Mouse (Mus musculus) midbrain, embryonic 13.5 days (tissue): ENCODE results near the gene Oser1. TPM values are rescaled to one million over a fixed set of nuclear protein-coding genes. Genes with fewer than 3 reads are reported as not detected.
"Not testable (repeated sequence)": the region's sequence is repeated elsewhere in the genome, so short reads cannot be mapped to it uniquely, and the experiment has no call there.

ENCODE experiments used
- ATAC-seq: fragments of 200-750 bp; cut with Nextera tagmentation; 2 replicates; pipeline ENCODE4 v1.8.0; 2017; ENCODE audit warnings: mild to moderate bottlenecking, moderate TSS enrichment, moderate library complexity
- H3K27ac ChIP-seq: fragments of 300-500 bp; sonication (generic); 2 replicates; pipeline ENCODE4 v1.5.1; 2015; ENCODE audit warnings: inconsistent platforms, mild to moderate bottlenecking, moderate library complexity
- H3K27me3 ChIP-seq: fragments of 300-500 bp; sonication (generic); 2 replicates; pipeline ENCODE4 v1.6.1; 2015; ENCODE audit warnings: mild to moderate bottlenecking, inconsistent platforms
- H3K36me3 ChIP-seq: fragments of 300-500 bp; sonication (generic); 2 replicates; pipeline ENCODE4 v1.6.1; 2015; ENCODE audit warnings: mild to moderate bottlenecking, inconsistent platforms
- H3K4me1 ChIP-seq: fragments of 300-500 bp; sonication (generic); replicated peaks from 2 replicates; pipeline ENCODE4 v1.6.1; 2015; ENCODE audit warnings: inconsistent platforms
- H3K4me2 ChIP-seq: fragments of 300-500 bp; sonication (generic); replicated peaks from 2 replicates; pipeline ENCODE4 v1.6.1; 2015; ENCODE audit warnings: moderate library complexity, mild to moderate bottlenecking, inconsistent platforms
- H3K4me3 ChIP-seq: fragments of 300-500 bp; sonication (generic); replicated peaks from 2 replicates; pipeline ENCODE4 v1.5.1; 2015; ENCODE audit warnings: mild to moderate bottlenecking, inconsistent platforms
- H3K9ac ChIP-seq: fragments of 300-500 bp; sonication (generic); replicated peaks from 2 replicates; pipeline ENCODE4 v1.6.1; 2015; ENCODE audit warnings: mild to moderate bottlenecking, inconsistent platforms
- H3K9me3 ChIP-seq: fragments of 300-500 bp; sonication (generic); 2 replicates; pipeline ENCODE4 v1.6.1; 2016; ENCODE audit warnings: mild to moderate bottlenecking, inconsistent platforms
- WGBS: fragments of 180-500 bp; shearing (Covaris S2); methylation state at CpG from one replicate; pipeline ENCODE4 v1.1.7; 2015; 5-methylcytosine and 5-hydroxymethylcytosine counted together
- polyA plus RNA-seq: library from polyadenylated mRNA; unstranded; fragments of >200 nt; fragmentation: Nextera tagmentation; extraction: Ambion mirVana; gene quantifications from 2 replicates; pipeline ENCODE4 v1.2.1, GENCODE M21; 2015

The Oser1 gene
- polyA plus RNA-seq, 1 experiment from 2014 or later: 79.4 TPM

GRCm38 (mm10) chr2:163462386-163462785, 37.9 kb upstream of the Oser1 start:
- Histone ChIP-seq H3K27me3 (peaks cover 5% of the 10 kb centered on the region; the same call in 1 of the 2 replicates), H3K4me2 (no peak overlapping the region), H3K4me3 (no peak overlapping the region), H3K36me3 (peaks cover 17% of the 10 kb centered on the region), H3K27ac (no peak overlapping the region), H3K9ac (no peak overlapping the region), H3K9me3 (no peaks in the 10 kb centered on the region), H3K4me1 (no peaks in the 10 kb centered on the region)
- WGBS: 77% methylated on average over 5 of the region's 5 CpGs
- no peak for ATAC-seq

DNA sequence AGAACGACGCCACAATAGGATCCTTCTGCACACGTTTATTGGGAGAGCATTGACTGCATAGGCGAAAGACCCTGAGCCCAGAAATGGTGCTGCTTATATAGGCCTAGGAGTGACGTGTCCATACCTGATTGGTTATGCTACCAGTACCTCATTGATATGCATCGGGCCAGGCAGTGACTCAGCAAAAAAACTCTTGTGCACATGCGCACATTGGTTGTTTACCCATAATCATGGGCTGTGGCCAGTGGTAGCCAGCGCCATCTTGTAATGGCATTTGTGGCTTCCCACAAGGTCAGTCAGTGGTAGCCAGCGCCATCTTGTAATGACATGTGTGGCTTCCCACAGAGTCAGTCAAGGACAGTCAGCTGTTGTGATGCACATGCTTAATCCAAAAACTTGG, 36.8 kb upstream of the Oser1 start:
- H3K9me3 ChIP-seq, H3K4me3 ChIP-seq, H3K36me3 ChIP-seq, H3K4me1 ChIP-seq, ATAC-seq, H3K27ac ChIP-seq, H3K27me3 ChIP-seq, H3K4me2 ChIP-seq, H3K9ac ChIP-seq: not testable (repeated sequence)
- 94% methylated on average over 9 of the region's 9 CpGs for WGBS

GRCm38 (mm10) chr2:163460622-163461021, 36.1 kb upstream of the Oser1 start:
- Histone ChIP-seq H3K4me2 (no peak overlapping the region), H3K27me3 (peaks cover 5% of the 10 kb centered on the region; the same call in 1 of the 2 replicates), H3K4me3 (no peak overlapping the region), H3K27ac (no peak overlapping the region), H3K4me1 (no peaks in the 10 kb centered on the region), H3K9ac (no peak overlapping the region), H3K9me3 (no peaks in the 10 kb centered on the region), H3K36me3 (peaks cover 5% of the 10 kb centered on the region; the same call in 1 of the 2 replicates)
- WGBS: 90% methylated on average over 8 of the region's 8 CpGs
- ATAC-seq: no peak

DNA sequence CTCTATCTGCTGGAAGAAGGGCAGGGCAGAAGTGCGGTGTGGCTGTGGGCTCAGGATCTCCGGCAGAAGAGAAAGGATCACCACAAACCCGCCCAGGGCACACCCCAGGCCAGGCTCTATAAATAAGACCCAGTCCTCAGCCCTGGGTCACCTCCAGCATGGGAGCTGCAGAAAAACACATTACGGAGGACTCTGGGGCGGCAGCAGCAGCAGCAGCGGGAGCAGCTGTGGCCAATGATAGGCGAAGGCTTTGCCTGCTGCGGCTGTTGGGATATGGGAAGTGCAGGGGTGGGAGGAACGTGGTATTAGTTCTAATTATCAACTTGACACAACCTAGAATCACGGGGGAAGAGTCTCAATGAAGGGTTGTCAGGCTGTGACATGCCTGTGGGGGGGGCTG, 34.9 kb upstream of the Oser1 start:
- Histone ChIP-seq H3K27me3 (peaks cover 5% of the 10 kb centered on the region; the same call in 1 of the 2 replicates), H3K4me1 (no peaks in the 10 kb centered on the region), H3K9ac (no peak overlapping the region; the same call in 1 of the 2 replicates), H3K9me3 (no peaks in the 10 kb centered on the region), H3K4me3 (0 out of 2 replicates have a peak overlapping the region, but pooled peaks have one; percentile 15), H3K36me3 (peaks cover 13% of the 10 kb centered on the region), H3K27ac (no peak overlapping the region), H3K4me2 (peak overlapping the region; percentile 28)
- 46% methylated on average over 10 of the region's 10 CpGs for WGBS
- ATAC-seq: peak; percentile 57; the same call in 1 of the 2 replicates

GRCm38 (mm10) chr2:163458539-163459265, 34.2 kb upstream of the Oser1 start:
- WGBS: 57% methylated on average over 27 of the region's 27 CpGs
- peak overlapping the region; percentile 28 for H3K4me2 ChIP-seq
- no peaks in the 10 kb centered on the region for H3K4me1 ChIP-seq
- ATAC-seq: peak; percentile 31; the same call in 1 of the 2 replicates
- no peak overlapping the region for H3K27ac ChIP-seq
- H3K27me3 ChIP-seq: peaks cover 5% of the 10 kb centered on the region; the same call in 1 of the 2 replicates
- no peaks in the 10 kb centered on the region for H3K9me3 ChIP-seq
- peaks cover 20% of the 10 kb centered on the region for H3K36me3 ChIP-seq
- H3K4me3 ChIP-seq: 0 out of 2 replicates have a peak overlapping the region, but pooled peaks have one; percentile 15
- no peak overlapping the region; the same call in 1 of the 2 replicates for H3K9ac ChIP-seq

DNA sequence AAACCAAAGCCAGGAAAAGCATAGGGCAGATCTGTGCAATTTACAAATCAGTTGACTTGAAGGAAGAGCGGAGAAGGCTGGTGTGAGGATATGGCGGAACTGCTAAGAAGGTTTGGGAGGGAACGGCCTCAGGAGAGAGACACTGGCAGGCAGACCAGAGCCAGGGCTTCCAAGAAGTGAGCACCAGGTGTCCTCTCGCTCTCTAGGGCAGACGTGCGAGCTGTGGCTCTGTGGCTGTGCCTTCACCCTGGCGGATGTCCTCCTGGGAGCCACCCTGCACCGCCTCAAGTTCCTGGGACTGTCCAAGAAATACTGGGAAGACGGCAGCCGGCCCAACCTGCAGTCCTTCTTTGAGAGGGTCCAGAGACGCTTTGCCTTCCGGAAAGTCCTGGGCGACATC, 28.9 kb upstream of the Oser1 start:
- H3K4me3 ChIP-seq: no peak overlapping the region
- no peaks in the 10 kb centered on the region for H3K4me1 ChIP-seq
- H3K9ac ChIP-seq: no peak overlapping the region
- H3K27ac ChIP-seq: no peak overlapping the region
- 92% methylated on average over 13 of the region's 13 CpGs for WGBS
- H3K27me3 ChIP-seq: peaks cover 2% of the 10 kb centered on the region; the same call in 1 of the 2 replicates
- no peak for ATAC-seq
- H3K9me3 ChIP-seq: no peaks in the 10 kb centered on the region
- no peak overlapping the region for H3K4me2 ChIP-seq
- H3K36me3 ChIP-seq: peaks cover 69% of the 10 kb centered on the region

DNA sequence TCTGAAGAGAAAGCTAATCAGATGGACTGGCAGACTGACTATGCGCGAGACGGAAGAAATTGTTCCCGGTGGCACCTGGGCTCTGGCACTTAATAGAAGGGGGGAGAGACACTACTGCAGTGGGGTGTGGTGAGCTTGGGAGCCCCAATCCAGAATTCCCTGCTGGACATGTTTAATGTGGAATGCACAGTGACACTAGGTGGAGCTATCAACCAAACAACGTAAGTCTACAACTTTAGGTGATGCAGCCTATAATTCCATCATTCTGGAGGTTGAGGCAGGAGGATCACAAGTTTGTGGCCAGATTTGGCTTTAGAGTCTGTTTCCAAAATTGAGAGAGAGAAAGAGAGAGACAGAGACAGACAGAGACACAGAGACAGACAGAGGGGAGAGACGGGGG, 28.2 kb upstream of the Oser1 start:
- Histone ChIP-seq H3K9ac (no peak overlapping the region), H3K4me2 (no peak overlapping the region), H3K4me3 (no peak overlapping the region), H3K27me3 (no peaks in the 10 kb centered on the region), H3K4me1 (no peaks in the 10 kb centered on the region), H3K27ac (no peak overlapping the region), H3K36me3 (peaks cover 75% of the 10 kb centered on the region), H3K9me3 (no peaks in the 10 kb centered on the region)
- WGBS: 88% methylated on average over 6 of the region's 6 CpGs
- ATAC-seq: no peak

- Histone ChIP-seq H3K4me3 (no peak overlapping the region), H3K9me3 (no peaks in the 10 kb centered on the region), H3K36me3 (peaks cover 93% of the 10 kb centered on the region), H3K27me3 (no peaks in the 10 kb centered on the region), H3K4me1 (no peaks in the 10 kb centered on the region), H3K27ac (no peak overlapping the region), H3K4me2 (no peak overlapping the region), H3K9ac (no peak overlapping the region)
- 73% methylated on average over 6 of the region's 6 CpGs for WGBS
- ATAC-seq: peak; percentile 72
Measured at GRCm38 (mm10) chr2:163450668-163451295, 26.3 kb upstream of the Oser1 start.

GRCm38 (mm10) chr2:163449276-163449675, 24.8 kb upstream of the Oser1 start:
- H3K4me1 ChIP-seq: no peaks in the 10 kb centered on the region
- H3K27me3 ChIP-seq: no peaks in the 10 kb centered on the region
- WGBS: 76% methylated on average over 3 of the region's 3 CpGs

GRCm38 (mm10) chr2:163447375-163447774, 22.9 kb upstream of the Oser1 start:
- ATAC-seq: no peak
- Histone ChIP-seq H3K36me3 (peaks cover 77% of the 10 kb centered on the region), H3K4me2 (no peak overlapping the region), H3K27ac (no peak overlapping the region), H3K4me1 (peaks cover 6% of the 10 kb centered on the region; the same call in 1 of the 2 replicates), H3K9me3 (no peaks in the 10 kb centered on the region), H3K4me3 (no peak overlapping the region), H3K27me3 (no peaks in the 10 kb centered on the region), H3K9ac (no peak overlapping the region)
- 83% methylated on average over 12 of the region's 12 CpGs for WGBS

More at GRCm38 (mm10) chr2:163449276-163449675, 24.8 kb upstream of the Oser1 start:
- no peak for ATAC-seq
- H3K36me3 ChIP-seq: peaks cover 85% of the 10 kb centered on the region
- no peaks in the 10 kb centered on the region for H3K9me3 ChIP-seq
- no peak overlapping the region for H3K4me2 ChIP-seq
- no peak overlapping the region for H3K9ac ChIP-seq
- no peak overlapping the region for H3K27ac ChIP-seq
- no peak overlapping the region for H3K4me3 ChIP-seq

- H3K27me3 ChIP-seq: no peaks in the 10 kb centered on the region
Measured at GRCm38 (mm10) chr2:163444017-163444416, 19.5 kb upstream of the Oser1 start.

DNA sequence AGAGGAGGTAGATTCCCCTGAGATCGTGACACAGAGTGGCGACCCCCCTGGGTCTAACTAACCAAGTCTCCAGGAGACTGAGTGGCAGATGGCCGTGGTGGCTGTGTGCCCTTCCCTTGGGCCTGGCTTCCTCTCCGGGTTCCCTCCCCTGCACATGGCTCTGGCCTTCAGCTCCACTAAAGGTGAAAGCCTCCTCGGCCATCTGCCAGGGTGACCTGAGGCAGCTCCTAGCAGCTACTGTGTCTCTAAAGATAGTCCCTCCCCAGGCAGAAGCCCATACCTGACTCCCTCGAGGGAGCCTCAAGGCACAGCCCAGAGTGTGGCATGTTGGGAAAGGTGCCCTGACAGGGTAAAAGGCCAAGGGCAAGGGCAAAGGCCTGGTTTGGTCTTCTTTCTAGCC, 19.0 kb upstream of the Oser1 start:
- peaks cover 30% of the 10 kb centered on the region for H3K4me1 ChIP-seq
- no peak overlapping the region for H3K4me3 ChIP-seq
- no peaks in the 10 kb centered on the region for H3K27me3 ChIP-seq
- H3K27ac ChIP-seq: no peak overlapping the region
- H3K36me3 ChIP-seq: peaks cover 41% of the 10 kb centered on the region
- no peak overlapping the region for H3K4me2 ChIP-seq
- no peak for ATAC-seq
- 73% methylated on average over 6 of the region's 6 CpGs for WGBS
- H3K9me3 ChIP-seq: no peaks in the 10 kb centered on the region
- H3K9ac ChIP-seq: no peak overlapping the region

More at GRCm38 (mm10) chr2:163444017-163444416, 19.5 kb upstream of the Oser1 start:
- Histone ChIP-seq H3K9me3 (no peaks in the 10 kb centered on the region), H3K36me3 (peaks cover 45% of the 10 kb centered on the region), H3K27ac (no peak overlapping the region), H3K4me1 (peaks cover 30% of the 10 kb centered on the region), H3K4me2 (no peak overlapping the region), H3K4me3 (no peak overlapping the region), H3K9ac (no peak overlapping the region; the same call in 1 of the 2 replicates)
- WGBS: 76% methylated on average over 7 of the region's 7 CpGs
- no peak for ATAC-seq
